Comparison of ENCODE assay signal across 8 mouse cellular contexts in the genomic region with DNA sequence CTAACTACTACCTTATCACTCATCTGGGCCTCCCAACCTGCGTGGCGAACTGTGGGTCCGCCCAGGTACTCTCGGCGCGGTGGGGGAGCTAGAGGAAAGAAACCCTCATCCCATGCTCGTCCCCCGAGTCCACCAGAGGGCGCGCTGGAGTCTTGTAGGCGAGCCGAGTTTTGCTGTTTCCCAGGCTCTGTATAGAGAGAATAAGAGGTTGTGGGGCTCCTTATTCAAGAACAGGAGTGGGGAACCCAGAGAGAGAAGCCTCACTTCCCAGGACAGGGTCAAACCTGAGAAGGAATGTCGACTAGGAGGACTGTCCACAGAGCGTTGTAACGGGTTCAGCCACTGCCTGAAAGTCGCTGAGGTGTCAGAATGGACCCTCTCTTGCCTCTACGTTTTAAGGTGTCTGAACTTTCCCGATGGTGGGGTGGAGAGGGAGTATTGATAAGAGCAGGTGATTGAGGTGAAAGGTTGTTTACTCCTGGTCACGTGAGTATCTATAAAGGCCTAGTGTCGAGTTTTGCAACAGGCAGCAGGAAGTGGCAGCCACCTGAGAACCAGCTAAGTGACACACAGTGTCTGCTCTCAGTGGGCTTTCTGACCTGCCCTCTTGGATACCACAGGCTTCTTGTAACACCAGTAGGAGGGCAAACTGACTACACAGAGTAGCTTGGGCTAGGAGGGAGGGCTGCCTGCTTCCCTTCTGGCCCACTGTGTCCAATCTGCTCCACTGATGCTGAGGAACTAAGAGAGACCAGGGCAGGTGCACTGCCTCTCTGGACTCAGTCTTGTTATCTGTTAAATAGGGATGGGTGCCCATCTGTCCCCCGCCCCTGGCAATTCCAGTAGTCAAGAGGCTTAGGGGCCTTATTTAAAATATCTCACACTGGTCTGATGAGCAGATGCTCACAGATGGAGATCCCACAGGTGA. TPM values are rescaled to one million over a fixed set of nuclear protein-coding genes. Genes with fewer than 3 reads are reported as not detected.
DNase-seq lines count a peak whose midpoint lies in the region; ATAC-seq lines count a peak whose summit lies in the region.

A gene (minus strand): TSS at position 103 of the 928 bp plus-strand sequence.

- H3K4me3 ChIP-seq in hindbrain, embryonic 16.5 days (ENCODE audit: low read length), result peak within 1 kb of the TSS; percentile 52
- peak within 1 kb of the TSS; percentile 41; the same call in 1 of the 2 replicates for H3K4me3 ChIP-seq in macrophage (ENCODE audit: inconsistent target)

- peaks cover 32% of the 10 kb centered on the region for H3K4me1 ChIP-seq in hindbrain, embryonic 16.5 days (ENCODE audit: control insufficient read depth, insufficient read depth, low read depth, low read length)

- H3K9ac ChIP-seq in hindbrain, embryonic 16.5 days (ENCODE audit: low read depth, low read length), result peak within 1 kb of the TSS; percentile 71

- ATAC-seq in hindbrain, embryonic 16.5 days, result peak; percentile 25

- DNase-seq in R1 (ENCODE audit: low read depth, low spot score), result peak; percentile 94
- peak; percentile 92 to 95 for DNase-seq in cerebellum, postnatal 36 days
- DNase-seq in gastrocnemius, adult 18-20 months (ENCODE audit: low spot score), result peak; percentile 92
- peak; percentile 94 to 98 for DNase-seq in left cerebral cortex, adult 18-20 months (ENCODE audit: low spot score in 2 of 2)
- peak; percentile 90 for DNase-seq in right cerebral cortex, adult 18-20 months
- peak; percentile 92 for DNase-seq in urinary bladder, postnatal 10 days (ENCODE audit: low spot score)

- 13% methylated on average over 21 of the region's 21 CpGs for WGBS in hindbrain, embryonic 16.5 days
- 16% methylated on average over 21 of the region's 21 CpGs for WGBS in macrophage (ENCODE audit: missing documents)

- peak within 1 kb of the TSS; percentile 90 for H3K4me2 ChIP-seq in hindbrain, embryonic 16.5 days (ENCODE audit: low read length)

- H3K27ac ChIP-seq in hindbrain, embryonic 16.5 days (ENCODE audit: low read depth, low read length), result peak within 1 kb of the TSS; percentile 74
- no peak within 1 kb of the TSS for H3K27ac ChIP-seq in macrophage

- H3K36me3 ChIP-seq in hindbrain, embryonic 16.5 days (ENCODE audit: control insufficient read depth, insufficient read depth, low read length), result no peaks in the 10 kb centered on the region
- no peaks in the 10 kb centered on the region for H3K36me3 ChIP-seq in macrophage (ENCODE audit: inconsistent target)

- peaks cover 7% of the 10 kb centered on the region; the same call in 1 of the 2 replicates for H3K27me3 ChIP-seq in hindbrain, embryonic 16.5 days (replicated peaks; ENCODE audit: control insufficient read depth, insufficient read depth, low read length)

- peaks cover 8% of the 10 kb centered on the region; the same call in 1 of the 2 replicates for H3K79me2 ChIP-seq in macrophage (ENCODE audit: inconsistent target)

- H3K9me3 ChIP-seq in hindbrain, embryonic 16.5 days (ENCODE audit: control insufficient read depth, low read length), result no peaks in the 10 kb centered on the region

RNA-seq across cellular contexts. Expression of the gene that starts here (rescaled TPM):
- 1 to 10 TPM; 3.1 to 6.6 TPM for total RNA-seq in gastrocnemius, adult 18-20 months (2021)
- polyA plus RNA-seq in hindbrain, embryonic 16.5 days (2015; fragmentation: Nextera tagmentation; extraction: Ambion mirVana), result 7.5 and 8.9 TPM in 2 replicates
- 1 to 10 TPM; 4.5 to 4.9 TPM for total RNA-seq in left cerebral cortex, adult 18-20 months (2021)
- total RNA-seq in macrophage (2018; cell fraction: chromatin; rRNA removed), result 100 to 1,000 TPM in 18 of 26 experiments, 10 to 100 TPM in 5, 1 to 10 TPM in 3; 3.6 to 749 (median 239) TPM
- total RNA-seq in macrophage (2018; cell fraction: cytosol; rRNA removed), result 1,000 to 10,000 TPM in 3 of 26 experiments, 100 to 1,000 TPM in 15, 10 to 100 TPM in 6, 1 to 10 TPM in 2; 3.4 to 1,133 (median 302) TPM
- total RNA-seq in macrophage (2018; cell fraction: nucleus; rRNA removed), result 1,000 to 10,000 TPM in 2 of 26 experiments, 100 to 1,000 TPM in 17, 10 to 100 TPM in 6, 1 to 10 TPM in 1; 3.2 to 1,503 (median 563) TPM
- 2.0 to 6.9 TPM (median 2.3 TPM) in 3 replicates for polyA plus RNA-seq in macrophage (2018)
